Mouse (Mus musculus) midbrain, embryonic 11.5 days (tissue): ENCODE data around the gene Serpinb1a. TPM values are rescaled to one million over a fixed set of nuclear protein-coding genes. Genes with fewer than 3 reads are reported as not detected.

ENCODE experiments used
- ATAC-seq: fragments of 200-750 bp; cut with Nextera tagmentation; 2 replicates; pipeline ENCODE4 v1.8.0; 2017; ENCODE audit warnings: moderate TSS enrichment, moderate library complexity; ENCODE audit not compliant: low FRiP score
- DNase-seq: peaks from one replicate; pipeline ENCODE4 v3.0.0; 2015; ENCODE audit warnings: low spot score; ENCODE audit errors: missing footprints
- H3K27ac ChIP-seq: fragments of 300-500 bp; sonication (generic); 2 replicates; pipeline ENCODE4 v1.5.1; 2014; ENCODE audit warnings: low read depth, low read length
- H3K27me3 ChIP-seq: fragments of 300-500 bp; sonication (generic); 2 replicates; pipeline ENCODE4 v1.6.1; 2014; ENCODE audit warnings: mild to moderate bottlenecking, low read length, moderate library complexity, mixed read lengths; ENCODE audit not compliant: control insufficient read depth, insufficient read depth
- H3K36me3 ChIP-seq: fragments of 300-500 bp; sonication (generic); 2 replicates; pipeline ENCODE4 v1.6.1; 2014; ENCODE audit warnings: mild to moderate bottlenecking, low read length, moderate library complexity, mixed read lengths; ENCODE audit not compliant: control insufficient read depth, insufficient read depth
- H3K4me1 ChIP-seq: fragments of 300-500 bp; sonication (generic); 2 replicates; pipeline ENCODE4 v1.6.1; 2014; ENCODE audit warnings: low read length; ENCODE audit not compliant: control insufficient read depth, insufficient read depth
- H3K4me2 ChIP-seq: fragments of 300-500 bp; sonication (generic); 2 replicates; pipeline ENCODE4 v1.6.1; 2014; ENCODE audit warnings: mild to moderate bottlenecking, moderate library complexity
- H3K4me3 ChIP-seq: fragments of 300-500 bp; sonication (generic); 2 replicates; pipeline ENCODE4 v1.5.1; 2014; ENCODE audit warnings: low read depth, low read length
- H3K9ac ChIP-seq: fragments of 300-500 bp; sonication (generic); 2 replicates; pipeline ENCODE4 v1.6.1; 2014; ENCODE audit warnings: low read length
- H3K9me3 ChIP-seq: fragments of 300-500 bp; sonication (generic); 2 replicates; pipeline ENCODE4 v1.6.1; 2016; ENCODE audit warnings: low read length; ENCODE audit not compliant: control insufficient read depth
- WGBS: fragments of 180-500 bp; shearing (Covaris S2); extraction: QIAGEN DNeasy Blood & Tissue Kit; methylation state at CpG from one replicate; pipeline ENCODE4 v1.1.7; 2014; 5-methylcytosine and 5-hydroxymethylcytosine counted together
- polyA plus RNA-seq: library from polyadenylated mRNA; unstranded; fragments of >200 nt; fragmentation: Nextera tagmentation; extraction: Ambion mirVana; gene quantifications from 2 replicates; pipeline ENCODE4 v1.2.1, GENCODE M21; 2014

Serpinb1a gene
- polyA plus RNA-seq, 1 experiment from 2014 or later = 2.9 TPM

DNA sequence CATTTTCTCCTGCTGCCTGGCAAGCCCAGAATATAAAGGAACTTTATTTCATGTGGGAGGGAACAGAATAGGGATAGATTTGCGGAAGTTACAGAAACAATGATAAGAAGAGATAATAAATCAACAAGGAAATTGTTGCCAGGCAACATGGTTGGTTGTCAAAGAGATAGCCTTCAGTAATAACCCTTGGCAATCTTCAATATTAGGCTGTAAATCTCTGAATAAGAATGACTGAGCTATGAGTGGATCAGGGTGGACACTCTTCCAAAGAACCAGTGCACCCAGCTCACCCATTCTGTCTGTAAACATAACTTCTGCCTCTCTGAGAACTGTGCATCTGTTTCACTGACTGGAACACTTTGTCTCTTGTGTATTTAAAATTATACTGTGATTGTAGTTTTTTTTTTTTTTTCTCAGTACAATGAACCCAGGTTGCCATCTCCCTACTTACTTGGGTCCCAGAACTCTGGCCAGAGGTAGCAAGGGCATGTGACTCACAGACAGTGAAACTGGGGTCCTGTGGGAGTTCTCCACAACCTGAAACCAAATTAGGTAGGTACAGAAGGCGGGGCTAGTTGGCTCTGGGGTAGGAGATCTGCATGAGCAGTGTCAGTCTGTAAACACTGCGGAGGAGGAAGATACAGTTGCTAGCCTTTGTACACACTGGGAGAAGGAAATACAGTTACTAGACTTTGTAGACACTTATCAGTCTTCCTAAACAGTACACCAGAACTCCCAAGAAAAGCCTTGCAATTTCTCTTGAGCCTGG lies 19.3 kb downstream of the Serpinb1a start:
- H3K4me1 ChIP-seq = no peaks in the 10 kb centered on the region
- WGBS = 84% methylated on average over 3 of the region's 3 CpGs

GRCm38 (mm10) chr13:32828886-32829285 lies 22.1 kb downstream of the Serpinb1a start:
- Histone ChIP-seq H3K4me2 (no peak overlapping the region), H3K9me3 (no peaks in the 10 kb centered on the region), H3K27ac (no peak overlapping the region), H3K36me3 (no peaks in the 10 kb centered on the region), H3K9ac (no peak overlapping the region), H3K27me3 (no peaks in the 10 kb centered on the region), H3K4me1 (no peaks in the 10 kb centered on the region), H3K4me3 (no peak overlapping the region)
- DNase-seq = no peak
- ATAC-seq = no peak
- WGBS = 91% methylated on average over 4 of the region's 4 CpGs

More for the DNA sequence above, 19.3 kb downstream of the Serpinb1a start:
- no peak overlapping the region for H3K27ac ChIP-seq
- H3K9ac ChIP-seq = no peak overlapping the region
- H3K36me3 ChIP-seq = no peaks in the 10 kb centered on the region
- ATAC-seq (no peak), DNase-seq (no peak)
- no peak overlapping the region for H3K4me3 ChIP-seq
- H3K27me3 ChIP-seq = no peaks in the 10 kb centered on the region
- H3K9me3 ChIP-seq = no peaks in the 10 kb centered on the region
- no peak overlapping the region for H3K4me2 ChIP-seq

GRCm38 (mm10) chr13:32827951-32828350 lies 23.0 kb downstream of the Serpinb1a start:
- peak; percentile 65 for ATAC-seq
- Histone ChIP-seq H3K9me3 (no peaks in the 10 kb centered on the region), H3K4me1 (no peaks in the 10 kb centered on the region), H3K4me2 (no peak overlapping the region), H3K27me3 (no peaks in the 10 kb centered on the region), H3K9ac (no peak overlapping the region), H3K4me3 (no peak overlapping the region), H3K27ac (no peak overlapping the region), H3K36me3 (no peaks in the 10 kb centered on the region)
- 67% methylated on average over 4 of the region's 4 CpGs for WGBS
- peak; percentile 88 for DNase-seq

- H3K4me1 ChIP-seq = no peaks in the 10 kb centered on the region
- ATAC-seq (peak; percentile 16), DNase-seq (no peak)
- H3K4me3 ChIP-seq = no peak overlapping the region
- no peaks in the 10 kb centered on the region for H3K27me3 ChIP-seq
- no peak overlapping the region for H3K9ac ChIP-seq
- H3K9me3 ChIP-seq = no peaks in the 10 kb centered on the region
- H3K36me3 ChIP-seq = no peaks in the 10 kb centered on the region
- WGBS = 92% methylated on average over 3 of the region's 3 CpGs
- no peak overlapping the region for H3K4me2 ChIP-seq
- H3K27ac ChIP-seq = no peak overlapping the region
Measured at GRCm38 (mm10) chr13:32827111-32827822, 23.7 kb downstream of the Serpinb1a start.

DNA sequence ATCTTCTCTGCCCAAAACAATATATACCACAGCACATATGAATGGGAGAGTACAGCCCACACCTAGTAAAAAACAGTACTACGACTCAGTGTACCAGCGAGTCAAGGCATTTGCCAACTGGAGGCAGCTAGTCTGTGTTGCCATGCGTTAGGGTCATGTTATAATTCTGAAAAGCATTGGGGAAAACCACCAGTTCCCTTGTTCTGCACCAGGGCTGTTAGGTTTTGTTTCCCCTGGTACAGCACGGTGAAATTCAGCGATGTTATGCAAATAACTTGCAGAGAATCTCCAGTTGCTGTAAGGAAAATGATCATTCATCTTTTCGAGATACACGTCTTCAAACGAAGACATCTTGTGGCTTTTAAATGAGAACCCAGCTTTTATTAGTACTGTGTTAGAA lies 25.4 kb downstream of the Serpinb1a start:
- 93% methylated on average over 8 of the region's 8 CpGs for WGBS
- H3K27ac ChIP-seq = no peak overlapping the region
- H3K27me3 ChIP-seq = no peaks in the 10 kb centered on the region
- no peaks in the 10 kb centered on the region for H3K36me3 ChIP-seq
- H3K4me3 ChIP-seq = no peak overlapping the region
- no peaks in the 10 kb centered on the region for H3K9me3 ChIP-seq
- no peak overlapping the region for H3K4me2 ChIP-seq
- H3K4me1 ChIP-seq = no peaks in the 10 kb centered on the region
- no peak overlapping the region for H3K9ac ChIP-seq
- DNase-seq = no peak
- ATAC-seq = no peak

DNA sequence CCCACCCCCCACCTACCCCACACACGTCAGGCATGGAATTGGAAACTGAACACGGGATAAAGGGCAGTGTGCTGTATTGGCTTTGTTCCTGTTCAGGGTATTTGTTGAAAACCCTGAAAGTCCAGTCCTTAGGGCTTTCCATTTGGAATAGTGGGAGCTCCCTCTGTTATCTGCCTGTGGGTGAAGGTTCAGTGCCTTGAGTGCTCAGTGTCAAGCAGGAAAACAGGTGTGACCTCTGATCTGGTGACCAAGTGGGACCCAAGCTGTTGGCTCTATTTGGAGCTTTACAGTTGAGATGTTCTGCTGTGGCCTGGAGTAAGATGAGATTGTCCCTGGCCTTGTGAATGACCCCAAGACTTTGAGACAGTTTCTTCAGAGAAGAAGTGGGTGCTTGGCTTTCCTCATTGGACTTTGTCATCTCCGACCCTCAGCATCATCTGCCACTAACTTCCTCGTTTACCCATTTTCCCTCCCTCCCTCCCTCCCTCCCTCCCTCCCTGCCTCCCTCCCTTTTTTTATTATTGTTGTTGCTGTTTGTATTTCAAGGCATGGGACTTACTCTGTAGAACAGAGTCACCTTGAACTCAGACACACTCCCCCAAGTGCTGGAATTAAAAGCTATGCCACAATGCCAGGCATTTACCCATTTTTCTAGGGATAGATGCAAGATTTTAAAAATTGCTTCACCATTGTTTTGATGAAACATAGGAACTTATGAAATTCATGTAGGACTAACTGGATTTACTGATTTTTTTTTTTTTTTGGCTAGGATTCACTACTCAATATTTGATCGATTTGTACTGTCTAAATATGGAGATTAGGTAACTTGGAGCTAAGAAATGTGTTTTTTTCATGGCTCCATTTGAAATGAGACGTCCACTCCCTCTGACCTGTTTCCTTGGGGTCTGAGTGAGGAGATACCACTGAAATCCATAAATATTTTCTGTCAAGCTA lies 26.3 kb downstream of the Serpinb1a start:
- Histone ChIP-seq H3K9ac (no peak overlapping the region), H3K36me3 (peaks cover 4% of the 10 kb centered on the region; the same call in 1 of the 2 replicates), H3K9me3 (no peaks in the 10 kb centered on the region), H3K27ac (no peak overlapping the region), H3K4me1 (no peaks in the 10 kb centered on the region), H3K4me2 (no peak overlapping the region), H3K27me3 (no peaks in the 10 kb centered on the region), H3K4me3 (no peak overlapping the region)
- 85% methylated on average over 6 of the region's 6 CpGs for WGBS
- no peak for DNase-seq
- ATAC-seq = no peak

- Histone ChIP-seq H3K4me2 (no peak overlapping the region), H3K36me3 (peaks cover 5% of the 10 kb centered on the region; the same call in 1 of the 2 replicates), H3K9me3 (no peaks in the 10 kb centered on the region), H3K27ac (no peak overlapping the region), H3K27me3 (no peaks in the 10 kb centered on the region), H3K4me1 (no peaks in the 10 kb centered on the region), H3K4me3 (no peak overlapping the region), H3K9ac (no peak overlapping the region)
- no peak for ATAC-seq
- WGBS = 89% methylated on average over 6 of the region's 6 CpGs
- DNase-seq = no peak
Measured at GRCm38 (mm10) chr13:32823126-32823525, 27.9 kb downstream of the Serpinb1a start.

GRCm38 (mm10) chr13:32821671-32822070 lies 29.3 kb downstream of the Serpinb1a start:
- H3K4me2 ChIP-seq = no peak overlapping the region
- no peak overlapping the region for H3K4me3 ChIP-seq
- WGBS = 92% methylated on average over 4 of the region's 4 CpGs
- no peak overlapping the region for H3K9ac ChIP-seq
- peaks cover 7% of the 10 kb centered on the region; the same call in 1 of the 2 replicates for H3K36me3 ChIP-seq
- ATAC-seq = no peak
- DNase-seq = no peak
- H3K4me1 ChIP-seq = no peaks in the 10 kb centered on the region
- no peaks in the 10 kb centered on the region for H3K27me3 ChIP-seq
- no peak overlapping the region for H3K27ac ChIP-seq
- no peaks in the 10 kb centered on the region for H3K9me3 ChIP-seq
